Mouse (Mus musculus) midbrain, embryonic 10.5 days (tissue): ENCODE results near the gene Top2a. TPM values are rescaled to one million over a fixed set of nuclear protein-coding genes. Genes with fewer than 3 reads are reported as not detected.

Source experiments
- DNase-seq: peaks from one replicate; pipeline ENCODE4 v3.0.0-alpha.2; 2017; ENCODE audit warnings: low spot score
- H3K27ac ChIP-seq: fragments of 300-500 bp; sonication (generic); replicated peaks from 2 replicates; pipeline ENCODE4 v1.5.1; 2016; ENCODE audit warnings: mild to moderate bottlenecking
- H3K27me3 ChIP-seq: fragments of 300-500 bp; sonication (generic); 2 replicates; pipeline ENCODE4 v1.6.1; 2016; ENCODE audit warnings: low read depth, mild to moderate bottlenecking; ENCODE audit not compliant: poor library complexity, severe bottlenecking
- H3K36me3 ChIP-seq: fragments of 300-500 bp; sonication (generic); 2 replicates; pipeline ENCODE4 v1.6.1; 2016; ENCODE audit warnings: mild to moderate bottlenecking, moderate library complexity
- H3K4me1 ChIP-seq: fragments of 300-500 bp; sonication (generic); 2 replicates; pipeline ENCODE4 v1.6.1; 2016
- H3K4me3 ChIP-seq: fragments of 300-500 bp; sonication (generic); 2 replicates; pipeline ENCODE4 v1.5.1; 2016; ENCODE audit warnings: mild to moderate bottlenecking, moderate library complexity
- H3K9me3 ChIP-seq: fragments of 300-500 bp; sonication (generic); replicated peaks from 2 replicates; pipeline ENCODE4 v1.6.1; 2016; ENCODE audit warnings: mild to moderate bottlenecking
- WGBS: fragments of 180-500 bp; shearing (Covaris S2); methylation state at CpG from one replicate; pipeline ENCODE4 v1.1.7; 2016; 5-methylcytosine and 5-hydroxymethylcytosine counted together
- polyA plus RNA-seq: library from polyadenylated mRNA; unstranded; fragments of >200 nt; fragmentation: Nextera tagmentation; extraction: Ambion mirVana; gene quantifications from 2 replicates; pipeline ENCODE4 v1.2.1, GENCODE M21; 2016

The Top2a gene
- polyA plus RNA-seq, 1 experiment from 2014 or later = 357 TPM

DNA sequence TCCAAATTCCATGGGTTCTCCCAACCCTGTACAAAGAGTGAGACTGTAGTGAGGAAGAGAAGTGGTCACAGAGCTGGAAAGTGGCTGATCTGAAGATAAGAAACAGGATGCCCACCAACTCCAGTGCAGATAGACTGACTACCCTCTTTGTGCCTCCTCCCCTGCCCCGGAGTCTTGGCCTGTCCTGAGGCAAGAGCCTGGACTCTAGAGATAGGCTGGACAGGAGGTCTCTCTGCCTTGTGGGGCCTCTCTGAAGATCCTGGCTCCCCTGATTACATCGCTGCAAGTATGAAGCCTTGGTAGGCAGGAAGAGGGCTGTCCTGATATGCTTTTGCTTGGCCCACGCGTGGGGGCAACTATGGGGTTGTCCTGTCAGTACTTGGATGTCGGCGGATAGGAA, 12.3 kb upstream of the Top2a start:
- Histone ChIP-seq H3K27me3 (peaks cover 6% of the 10 kb centered on the region; the same call in 1 of the 2 replicates), H3K4me1 (peaks cover 24% of the 10 kb centered on the region), H3K27ac (no peak overlapping the region), H3K4me3 (no peak overlapping the region), H3K9me3 (no peaks in the 10 kb centered on the region), H3K36me3 (no peaks in the 10 kb centered on the region)
- WGBS = 79% methylated on average over 6 of the region's 6 CpGs
- no peak for DNase-seq

- no peaks in the 10 kb centered on the region for H3K36me3 ChIP-seq
- H3K4me1 ChIP-seq = peaks cover 15% of the 10 kb centered on the region
- WGBS = 71% methylated on average over 4 of the region's 4 CpGs
- 0 out of 2 replicates have a peak overlapping the region, but pooled peaks have one; percentile 33 for H3K27ac ChIP-seq
- peaks cover 6% of the 10 kb centered on the region; the same call in 1 of the 2 replicates for H3K27me3 ChIP-seq
- no peak for DNase-seq
- H3K4me3 ChIP-seq = no peak overlapping the region
- no peaks in the 10 kb centered on the region for H3K9me3 ChIP-seq
These were observed 11.4 kb upstream of the Top2a start for GRCm38 (mm10) chr11:99035350-99035749.

DNA sequence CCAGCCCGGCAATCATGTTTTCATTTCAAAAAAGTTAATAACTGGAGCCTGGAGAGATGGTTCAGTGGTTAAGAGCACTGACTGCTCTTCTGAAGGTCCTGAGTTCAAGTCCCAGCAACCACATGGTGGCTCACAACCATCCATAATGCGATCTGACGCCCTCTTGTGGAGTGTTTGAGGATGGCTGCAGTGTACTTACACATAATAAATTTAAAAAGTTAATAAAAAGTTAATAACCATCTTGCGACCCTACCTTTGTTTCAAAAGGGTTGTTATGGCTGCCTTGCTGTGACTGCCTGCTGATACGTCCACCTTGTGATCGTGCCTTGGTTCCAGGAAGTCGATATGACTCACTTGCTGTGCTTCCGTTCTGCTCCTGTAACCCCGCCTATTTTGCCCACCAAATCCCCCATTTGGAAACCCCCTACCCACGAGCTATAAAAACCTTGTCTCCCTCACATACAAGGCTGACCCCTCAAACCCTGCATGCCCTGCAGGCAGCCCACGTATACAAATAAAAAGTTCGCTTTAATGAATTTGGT, 3.0 kb upstream of the Top2a start:
- no peaks in the 10 kb centered on the region for H3K9me3 ChIP-seq
- no peaks in the 10 kb centered on the region for H3K27me3 ChIP-seq
- H3K4me3 ChIP-seq = no peak overlapping the region
- H3K27ac ChIP-seq = no peak overlapping the region
- H3K4me1 ChIP-seq = peaks cover 26% of the 10 kb centered on the region
- peaks cover 7% of the 10 kb centered on the region for H3K36me3 ChIP-seq
- WGBS = 87% methylated on average over 12 of the region's 12 CpGs
- no peak for DNase-seq

- 83% methylated on average over 6 of the region's 6 CpGs for WGBS
- peak overlapping the region; percentile 28; the same call in 1 of the 2 replicates for H3K27ac ChIP-seq
- H3K36me3 ChIP-seq = peaks cover 18% of the 10 kb centered on the region
- no peak overlapping the region for H3K4me3 ChIP-seq
- no peaks in the 10 kb centered on the region for H3K9me3 ChIP-seq
- peaks cover 36% of the 10 kb centered on the region for H3K4me1 ChIP-seq
- DNase-seq = no peak
- H3K27me3 ChIP-seq = no peaks in the 10 kb centered on the region
These were observed 1.9 kb upstream of the Top2a start for GRCm38 (mm10) chr11:99025878-99026277.

- H3K4me3 ChIP-seq = peak overlapping the region; percentile 88
These were observed 612 bp upstream of the Top2a start for GRCm38 (mm10) chr11:99024468-99025134.

DNA sequence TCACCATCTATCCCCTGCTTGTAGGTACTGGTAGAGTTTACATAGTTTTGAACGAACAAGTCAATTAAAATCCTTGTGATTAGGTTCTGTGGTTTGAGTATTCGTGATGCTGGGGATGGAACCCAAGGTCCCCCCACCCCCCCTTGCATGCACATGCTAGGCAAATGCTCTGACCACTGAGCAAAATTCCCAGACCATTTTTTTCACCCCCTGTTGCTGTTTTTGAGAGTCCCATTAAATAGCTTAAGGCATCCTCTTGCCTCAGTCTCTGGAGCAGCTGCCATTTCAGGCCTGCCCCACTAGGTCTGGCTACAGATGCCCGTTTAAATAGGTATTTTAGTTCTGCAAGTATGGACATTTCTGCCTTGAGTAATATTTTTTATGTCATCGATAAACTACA, 895 bp downstream of the Top2a start:
- H3K9me3 ChIP-seq = no peaks in the 10 kb centered on the region
- H3K27ac ChIP-seq = peak overlapping the region; percentile 98
- 14% methylated on average over 4 of the region's 4 CpGs for WGBS
- peaks cover 45% of the 10 kb centered on the region for H3K36me3 ChIP-seq
- no peak for DNase-seq
- H3K27me3 ChIP-seq = no peaks in the 10 kb centered on the region
- H3K4me3 ChIP-seq = peak overlapping the region; percentile 88
- peaks cover 38% of the 10 kb centered on the region for H3K4me1 ChIP-seq

More at GRCm38 (mm10) chr11:99024468-99025134, 612 bp upstream of the Top2a start:
- no peaks in the 10 kb centered on the region for H3K27me3 ChIP-seq
- no peak for DNase-seq
- peaks cover 30% of the 10 kb centered on the region for H3K36me3 ChIP-seq
- peaks cover 38% of the 10 kb centered on the region for H3K4me1 ChIP-seq
- H3K9me3 ChIP-seq = no peaks in the 10 kb centered on the region
- 55% methylated on average over 18 of the region's 18 CpGs for WGBS
- H3K27ac ChIP-seq = peak overlapping the region; percentile 98

DNA sequence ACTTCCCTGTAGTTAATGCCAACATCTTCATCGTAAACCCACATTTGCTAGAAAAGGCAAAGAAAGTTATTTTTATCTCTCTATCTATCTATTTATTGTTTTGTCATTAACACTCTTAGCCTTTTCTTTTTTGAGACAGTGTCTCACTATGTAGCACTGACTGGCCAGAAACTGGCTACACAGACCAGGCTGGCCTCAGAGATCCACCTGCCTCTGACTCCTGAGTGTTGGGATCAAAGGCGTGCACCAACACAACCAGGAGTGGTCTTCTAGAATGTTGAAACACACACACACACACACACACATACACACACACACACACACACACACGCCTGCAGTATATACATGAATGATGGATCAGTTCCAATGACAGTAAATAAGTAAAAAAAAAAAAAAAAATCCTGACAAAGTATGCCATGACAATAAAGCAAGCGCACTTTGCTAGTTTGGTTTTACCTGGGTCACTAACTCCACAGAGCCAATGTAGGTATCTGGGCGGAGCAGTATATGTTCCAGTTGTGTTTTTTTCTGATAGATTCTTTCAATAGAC, 1.5 kb downstream of the Top2a start:
- no peaks in the 10 kb centered on the region for H3K9me3 ChIP-seq
- peaks cover 38% of the 10 kb centered on the region for H3K4me1 ChIP-seq
- no peaks in the 10 kb centered on the region for H3K27me3 ChIP-seq
- H3K4me3 ChIP-seq = peak overlapping the region; percentile 88
- H3K36me3 ChIP-seq = peaks cover 52% of the 10 kb centered on the region
- no peak overlapping the region for H3K27ac ChIP-seq
- WGBS = 90% methylated on average over 5 of the region's 5 CpGs
- DNase-seq = no peak

DNA sequence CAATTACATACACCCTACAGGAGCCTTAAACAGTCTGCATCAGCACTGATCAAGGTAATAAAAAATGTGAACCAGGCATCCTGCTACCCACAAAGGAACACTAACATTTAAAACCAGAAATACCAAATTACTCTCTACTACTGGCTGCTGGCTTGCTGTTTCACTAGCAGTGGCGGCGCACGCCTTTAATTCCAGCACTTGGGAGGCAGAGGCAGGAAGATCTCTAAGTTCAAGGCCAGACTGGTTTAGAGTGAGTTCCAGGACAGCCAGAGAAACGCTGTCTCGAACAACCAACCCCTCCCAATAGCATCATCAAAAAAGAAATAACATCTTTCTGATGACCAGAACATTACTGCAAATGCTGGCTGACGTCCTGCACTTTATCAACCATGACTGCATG, 4.1 kb downstream of the Top2a start:
- WGBS = 98% methylated on average over 6 of the region's 6 CpGs
- H3K27me3 ChIP-seq = no peaks in the 10 kb centered on the region
- no peak for DNase-seq
- no peaks in the 10 kb centered on the region for H3K9me3 ChIP-seq
- peaks cover 33% of the 10 kb centered on the region for H3K4me1 ChIP-seq
- no peak overlapping the region for H3K4me3 ChIP-seq
- no peak overlapping the region for H3K27ac ChIP-seq
- peaks cover 78% of the 10 kb centered on the region for H3K36me3 ChIP-seq

- Histone ChIP-seq H3K36me3 (peaks cover 100% of the 10 kb centered on the region), H3K27ac (no peak overlapping the region), H3K4me1 (no peaks in the 10 kb centered on the region), H3K9me3 (no peaks in the 10 kb centered on the region), H3K27me3 (no peaks in the 10 kb centered on the region), H3K4me3 (no peak overlapping the region)
- no peak for DNase-seq
- 98% methylated on average over 1 of the region's 1 CpGs for WGBS
These were observed 10.1 kb downstream of the Top2a start for GRCm38 (mm10) chr11:99013856-99014255.

- no peaks in the 10 kb centered on the region for H3K9me3 ChIP-seq
- H3K4me1 ChIP-seq = no peaks in the 10 kb centered on the region
- WGBS = 97% methylated on average over 5 of the region's 5 CpGs
- no peak overlapping the region for H3K27ac ChIP-seq
- H3K36me3 ChIP-seq = peaks cover 100% of the 10 kb centered on the region
- no peaks in the 10 kb centered on the region for H3K27me3 ChIP-seq
- no peak for DNase-seq
- H3K4me3 ChIP-seq = no peak overlapping the region
These were observed 13.3 kb downstream of the Top2a start for GRCm38 (mm10) chr11:99010706-99011105.

- H3K4me3 ChIP-seq = no peak overlapping the region
- DNase-seq = no peak
- no peaks in the 10 kb centered on the region for H3K4me1 ChIP-seq
- H3K27ac ChIP-seq = no peak overlapping the region
- H3K9me3 ChIP-seq = no peaks in the 10 kb centered on the region
- peaks cover 100% of the 10 kb centered on the region for H3K36me3 ChIP-seq
- WGBS = 93% methylated on average over 4 of the region's 4 CpGs
- no peaks in the 10 kb centered on the region for H3K27me3 ChIP-seq
These were observed 13.9 kb downstream of the Top2a start for GRCm38 (mm10) chr11:99010124-99010523.

GRCm38 (mm10) chr11:99006788-99007187, 17.2 kb downstream of the Top2a start:
- Histone ChIP-seq H3K36me3 (peaks cover 100% of the 10 kb centered on the region), H3K27ac (no peak overlapping the region), H3K4me1 (no peaks in the 10 kb centered on the region), H3K27me3 (no peaks in the 10 kb centered on the region), H3K4me3 (no peak overlapping the region), H3K9me3 (no peaks in the 10 kb centered on the region)
- DNase-seq = no peak
- WGBS = 94% methylated on average over 9 of the region's 9 CpGs

GRCm38 (mm10) chr11:98999243-98999642, 24.7 kb downstream of the Top2a start:
- H3K36me3 ChIP-seq = peaks cover 100% of the 10 kb centered on the region
- no peak overlapping the region for H3K4me3 ChIP-seq
- no peaks in the 10 kb centered on the region for H3K9me3 ChIP-seq
- WGBS = 93% methylated on average over 11 of the region's 11 CpGs
- DNase-seq = no peak
- H3K27me3 ChIP-seq = no peaks in the 10 kb centered on the region
- no peak overlapping the region for H3K27ac ChIP-seq
- H3K4me1 ChIP-seq = no peaks in the 10 kb centered on the region
